Mouse (Mus musculus) stomach, embryonic 16.5 days (tissue): ENCODE results near the gene Il2rg. TPM values are rescaled to one million over a fixed set of nuclear protein-coding genes. Genes with fewer than 3 reads are reported as not detected.

Source experiments
- ATAC-seq: fragments of 200-750 bp; cut with Nextera tagmentation; 2 replicates; pipeline ENCODE4 v1.8.0; 2017; ENCODE audit warnings: moderate number of reproducible peaks, moderate TSS enrichment; ENCODE audit not compliant: insufficient read depth, low FRiP score
- H3K27ac ChIP-seq: fragments of 300-500 bp; sonication (generic); 2 replicates; pipeline ENCODE4 v1.5.1; 2014; ENCODE audit warnings: low read length
- H3K27me3 ChIP-seq: fragments of 300-500 bp; sonication (generic); 2 replicates; pipeline ENCODE4 v1.6.1; 2014; ENCODE audit warnings: low read length, control low read depth, mixed read lengths; ENCODE audit not compliant: control insufficient read depth, insufficient read depth
- H3K36me3 ChIP-seq: fragments of 300-500 bp; sonication (generic); 2 replicates; pipeline ENCODE4 v1.6.1; 2014; ENCODE audit warnings: low read length; ENCODE audit not compliant: control insufficient read depth, insufficient read depth
- H3K4me1 ChIP-seq: fragments of 300-500 bp; sonication (generic); 2 replicates; pipeline ENCODE4 v1.6.1; 2014; ENCODE audit warnings: low read length, control low read depth, mixed read lengths; ENCODE audit not compliant: control insufficient read depth, insufficient read depth
- H3K4me2 ChIP-seq: fragments of 300-500 bp; sonication (generic); 2 replicates; pipeline ENCODE4 v1.6.1; 2014; ENCODE audit warnings: low read depth, low read length, mixed read lengths
- H3K4me3 ChIP-seq: fragments of 300-500 bp; sonication (generic); replicated peaks from 2 replicates; pipeline ENCODE4 v1.5.1; 2014; ENCODE audit warnings: mild to moderate bottlenecking, low read length
- H3K9ac ChIP-seq: fragments of 300-500 bp; sonication (generic); 2 replicates; pipeline ENCODE4 v1.6.1; 2014; ENCODE audit warnings: low read length
- H3K9me3 ChIP-seq: fragments of 300-500 bp; sonication (generic); replicated peaks from 2 replicates; pipeline ENCODE4 v1.6.1; 2016; ENCODE audit warnings: low read length, control low read depth; ENCODE audit not compliant: control insufficient read depth
- WGBS: fragments of 180-500 bp; shearing (Covaris S2); extraction: QIAGEN DNeasy Blood & Tissue Kit; methylation state at CpG from one replicate; pipeline ENCODE4 v1.1.7; 2014; 5-methylcytosine and 5-hydroxymethylcytosine counted together
- polyA plus RNA-seq: library from polyadenylated mRNA; unstranded; fragments of >200 nt; fragmentation: Nextera tagmentation; extraction: Ambion mirVana; gene quantifications from 2 replicates; pipeline ENCODE4 v1.2.1, GENCODE M21; 2015

Gene Il2rg
- polyA plus RNA-seq = 11.8 and 12.6 TPM in 2 replicates

DNA sequence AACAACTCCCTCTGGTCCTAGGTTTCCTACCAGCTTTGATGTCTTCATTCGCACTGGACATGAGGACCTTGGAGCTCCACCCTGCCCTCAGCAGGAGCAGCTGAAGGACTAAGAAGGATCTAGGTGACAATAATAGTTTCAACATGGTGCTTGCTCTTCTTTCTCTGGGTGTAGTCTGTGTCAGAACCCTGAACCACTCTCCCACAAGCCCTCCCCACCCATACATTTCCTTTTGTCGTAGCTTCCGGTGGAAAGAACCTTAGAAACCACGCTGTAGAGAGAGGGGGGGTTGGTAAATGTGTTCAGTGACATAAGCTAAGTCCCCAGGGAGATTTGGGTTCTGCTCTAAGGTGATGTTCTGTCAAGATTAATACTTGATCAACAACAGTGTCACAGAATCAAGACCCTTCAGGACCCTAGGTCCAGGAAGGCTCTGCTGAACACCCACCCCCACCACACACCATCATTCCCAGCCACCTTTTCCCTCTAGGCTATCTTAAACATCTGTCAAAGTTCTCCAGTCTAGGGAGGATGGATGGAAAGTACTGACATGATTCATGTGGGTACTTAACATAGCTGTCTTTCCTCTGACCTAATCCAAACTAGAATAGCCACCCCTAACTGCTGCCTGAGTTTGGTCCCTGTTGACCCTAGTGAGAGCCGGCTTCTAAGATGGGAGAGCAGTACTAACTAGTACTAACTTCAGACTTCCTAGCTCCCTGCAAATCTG is at the start of gene Il2rg:
Gene Il2rg (minus strand): TSS at position 231 of the 730 bp plus-strand sequence.
- H3K4me3 ChIP-seq = no peak within 1 kb of the TSS
- no peak; the same call in 1 of the 2 replicates for ATAC-seq
- 46% methylated on average over 5 of the region's 5 CpGs for WGBS

DNA sequence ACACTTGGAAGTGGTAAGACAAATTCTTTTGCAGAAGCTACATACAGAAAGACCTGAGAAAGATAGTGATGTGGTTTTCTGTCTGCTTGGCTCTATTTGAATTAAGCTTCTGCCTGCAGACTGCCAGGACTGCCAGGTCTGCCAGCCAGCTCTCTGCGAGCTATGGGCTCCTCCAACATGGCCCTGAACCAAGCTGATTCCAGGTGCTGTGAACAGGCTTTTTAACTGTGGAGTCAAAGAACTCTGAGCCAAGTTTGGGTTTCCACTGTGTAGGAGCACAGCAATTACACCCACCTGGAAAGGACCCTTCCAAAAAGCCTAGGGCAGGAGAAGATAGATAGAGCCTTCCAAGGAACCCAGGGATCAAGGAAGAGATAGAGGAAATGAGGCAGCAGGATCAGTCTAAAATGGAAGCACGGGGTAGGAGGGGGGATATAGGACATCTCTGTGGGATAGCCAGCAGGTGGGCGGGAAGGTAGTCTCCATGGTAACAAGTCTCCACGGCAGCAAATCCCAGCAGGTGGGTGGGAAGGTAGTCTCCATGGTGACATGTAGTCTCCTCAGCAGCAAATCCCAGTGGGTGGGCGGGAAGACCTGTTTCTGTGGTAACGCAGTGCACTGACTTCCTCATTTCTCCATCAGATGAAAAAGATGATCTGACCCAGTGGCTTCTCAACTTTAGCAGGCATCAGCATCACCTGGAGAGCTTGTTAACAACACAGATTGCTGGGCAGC is 45.7 kb upstream of the Il2rg start:
- Histone ChIP-seq H3K4me1 (no peaks in the 10 kb centered on the region), H3K27ac (no peak overlapping the region), H3K9me3 (no peaks in the 10 kb centered on the region), H3K27me3 (peaks cover 6% of the 10 kb centered on the region), H3K4me2 (no peak overlapping the region), H3K9ac (no peak overlapping the region), H3K36me3 (no peaks in the 10 kb centered on the region), H3K4me3 (no peak overlapping the region)
- 42% methylated on average over 6 of the region's 6 CpGs for WGBS
- no peak for ATAC-seq

More for the DNA sequence above, at the start of gene Il2rg:
- no peaks in the 10 kb centered on the region for H3K9me3 ChIP-seq
- peaks cover 6% of the 10 kb centered on the region; the same call in 1 of the 2 replicates for H3K27me3 ChIP-seq
- H3K9ac ChIP-seq = no peak within 1 kb of the TSS
- H3K4me2 ChIP-seq = no peak within 1 kb of the TSS
- H3K4me1 ChIP-seq = no peaks in the 10 kb centered on the region
- no peak within 1 kb of the TSS for H3K27ac ChIP-seq
- H3K36me3 ChIP-seq = no peaks in the 10 kb centered on the region

DNA sequence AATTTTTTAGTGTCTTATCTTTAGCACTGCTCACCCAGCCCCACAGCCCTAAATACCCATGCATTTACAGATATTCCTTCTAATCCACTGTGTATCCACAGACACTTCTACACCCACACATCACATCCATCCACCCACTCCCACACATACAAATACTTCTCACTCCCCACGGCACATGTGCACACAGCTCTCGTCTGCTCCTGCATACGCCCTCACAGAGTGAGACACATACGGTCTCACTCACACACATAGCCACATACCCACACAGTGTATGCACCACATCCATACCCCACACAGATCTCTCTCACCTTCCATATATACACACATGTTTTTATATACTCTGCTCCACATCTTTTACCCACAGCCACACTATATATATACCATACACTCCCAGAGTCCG is 41.2 kb upstream of the Il2rg start:
- Histone ChIP-seq H3K9ac (no peak overlapping the region), H3K9me3 (no peaks in the 10 kb centered on the region), H3K27ac (no peak overlapping the region), H3K4me1 (no peaks in the 10 kb centered on the region), H3K4me3 (no peak overlapping the region), H3K27me3 (peaks cover 1% of the 10 kb centered on the region), H3K36me3 (no peaks in the 10 kb centered on the region), H3K4me2 (no peak overlapping the region)
- WGBS = 83% methylated on average over 5 of the region's 5 CpGs
- ATAC-seq = no peak

DNA sequence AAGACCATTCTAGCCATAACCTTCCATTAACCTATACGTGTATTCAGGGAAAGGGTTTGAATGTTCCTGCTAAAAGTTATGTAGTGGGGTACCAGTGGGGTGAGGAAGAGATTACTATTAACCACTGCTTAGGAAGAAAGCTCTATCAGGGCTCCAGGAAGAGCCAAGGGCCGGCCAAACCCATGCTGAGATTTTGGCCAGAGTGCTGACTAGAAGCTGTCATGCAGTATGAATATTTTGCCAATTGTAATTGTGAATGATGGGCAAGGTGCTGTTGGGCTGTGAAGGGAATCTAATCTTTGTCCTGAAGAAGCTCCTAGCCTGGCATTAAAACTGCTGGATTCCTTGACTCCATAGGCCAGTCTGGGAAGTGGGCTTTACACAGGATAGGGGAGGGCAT is 36.6 kb upstream of the Il2rg start:
- H3K4me2 ChIP-seq = no peak overlapping the region
- H3K4me1 ChIP-seq = no peaks in the 10 kb centered on the region
- H3K27ac ChIP-seq = no peak overlapping the region
- no peak overlapping the region for H3K4me3 ChIP-seq
- 76% methylated on average over 2 of the region's 2 CpGs for WGBS
- H3K9ac ChIP-seq = no peak overlapping the region
- no peaks in the 10 kb centered on the region for H3K9me3 ChIP-seq
- H3K36me3 ChIP-seq = no peaks in the 10 kb centered on the region
- no peaks in the 10 kb centered on the region; the same call in 1 of the 2 replicates for H3K27me3 ChIP-seq
- no peak for ATAC-seq

DNA sequence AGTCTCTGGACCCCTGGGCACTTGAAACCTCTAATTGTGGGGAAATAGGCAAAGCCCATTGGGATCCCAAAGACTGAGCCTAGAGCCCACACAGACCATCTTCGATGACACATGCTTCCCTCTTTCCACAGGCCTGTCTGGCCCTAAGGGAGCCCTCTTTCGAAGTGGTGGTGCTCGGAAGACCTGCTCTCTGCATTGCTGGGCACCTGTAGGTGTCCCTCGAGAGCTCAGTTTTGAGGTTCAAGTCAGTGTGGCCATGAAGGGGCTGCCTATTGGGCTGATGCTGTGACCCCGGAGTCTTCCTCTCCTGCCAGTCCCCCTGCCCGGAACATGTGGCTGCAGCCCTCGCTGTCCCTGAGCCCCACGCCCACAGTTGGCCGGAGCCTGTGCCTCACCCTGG is 33.6 kb upstream of the Il2rg start:
- Histone ChIP-seq H3K27ac (no peak overlapping the region), H3K9me3 (no peaks in the 10 kb centered on the region), H3K4me2 (no peak overlapping the region), H3K27me3 (no peaks in the 10 kb centered on the region), H3K9ac (no peak overlapping the region), H3K4me1 (no peaks in the 10 kb centered on the region), H3K36me3 (no peaks in the 10 kb centered on the region), H3K4me3 (no peak overlapping the region)
- ATAC-seq = no peak
- WGBS = 73% methylated on average over 9 of the region's 9 CpGs

DNA sequence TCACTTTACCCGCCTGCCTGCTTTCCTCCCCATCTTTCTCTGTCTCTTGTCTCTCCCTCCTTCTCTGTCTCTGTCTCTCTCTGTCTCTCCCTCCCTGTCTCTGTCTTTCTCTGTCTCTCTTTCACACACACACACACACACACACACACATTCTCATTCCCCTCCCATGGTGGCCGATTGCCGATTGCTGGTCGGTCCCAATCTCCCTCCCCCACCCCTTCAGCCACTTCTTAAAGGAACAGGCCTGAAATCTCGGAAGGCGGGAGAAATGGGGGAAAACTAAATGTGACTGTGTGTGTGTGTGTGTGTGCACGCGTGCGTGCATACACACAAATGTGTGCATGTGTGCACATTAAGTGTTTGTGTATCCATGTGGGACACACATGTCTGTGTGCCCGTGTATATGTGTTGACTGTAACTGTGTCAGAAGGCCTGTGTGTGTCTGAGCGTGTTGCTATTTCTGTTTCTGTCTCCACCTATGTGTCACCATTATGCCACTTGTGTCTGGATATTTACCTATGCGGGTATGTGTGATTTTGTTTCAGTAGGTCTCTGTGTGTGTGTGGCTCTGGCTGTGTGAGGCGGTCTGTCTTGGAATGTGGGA is 32.5 kb upstream of the Il2rg start:
- Histone ChIP-seq H3K27me3 (no peaks in the 10 kb centered on the region), H3K9me3 (no peaks in the 10 kb centered on the region), H3K4me3 (peak overlapping the region; percentile 44), H3K4me1 (no peaks in the 10 kb centered on the region), H3K4me2 (peak overlapping the region; percentile 47), H3K9ac (peak overlapping the region; percentile 50; the same call in 1 of the 2 replicates), H3K36me3 (no peaks in the 10 kb centered on the region), H3K27ac (no peak overlapping the region)
- no peak for ATAC-seq
- whole genome bisulfite sequencing = 36% methylated on average over 13 of the region's 13 CpGs

GRCm38 (mm10) chrX:101299473-101300426 is 31.7 kb upstream of the Il2rg start:
- H3K9me3 ChIP-seq = no peaks in the 10 kb centered on the region

GRCm38 (mm10) chrX:101299055-101299454 is 31.0 kb upstream of the Il2rg start, which contains the start of gene Nlgn3:
Nlgn3 (plus strand) TSS chrX:101299168.
- no peak for ATAC-seq
- Histone ChIP-seq H3K27me3 (no peaks in the 10 kb centered on the region), H3K27ac (no peak within 1 kb of the TSS), H3K9me3 (no peaks in the 10 kb centered on the region), H3K9ac (peak within 1 kb of the TSS; percentile 57), H3K4me3 (peak within 1 kb of the TSS; percentile 44), H3K4me2 (peak within 1 kb of the TSS; percentile 47), H3K36me3 (no peaks in the 10 kb centered on the region), H3K4me1 (no peaks in the 10 kb centered on the region)
- 28% methylated on average over 18 of the region's 24 CpGs for WGBS

More at GRCm38 (mm10) chrX:101299473-101300426, 31.7 kb upstream of the Il2rg start:
- H3K4me1 ChIP-seq = no peaks in the 10 kb centered on the region
- peak; percentile 35; the same call in 1 of the 2 replicates for ATAC-seq
- H3K9ac ChIP-seq = peak overlapping the region; percentile 57
- H3K36me3 ChIP-seq = no peaks in the 10 kb centered on the region
- H3K27ac ChIP-seq = no peak overlapping the region
- peak overlapping the region; percentile 47 for H3K4me2 ChIP-seq
- peak overlapping the region; percentile 44 for H3K4me3 ChIP-seq
- WGBS = 25% methylated on average over 13 of the region's 13 CpGs
- H3K27me3 ChIP-seq = no peaks in the 10 kb centered on the region
